Mouse (Mus musculus): ENCODE data around the gene Fsd1. TPM values are rescaled to one million over a fixed set of nuclear protein-coding genes. Genes with fewer than 3 reads are reported as not detected.

Gene Fsd1
- total RNA-seq, 2 experiments from 2014 or later: not detected

DNA sequence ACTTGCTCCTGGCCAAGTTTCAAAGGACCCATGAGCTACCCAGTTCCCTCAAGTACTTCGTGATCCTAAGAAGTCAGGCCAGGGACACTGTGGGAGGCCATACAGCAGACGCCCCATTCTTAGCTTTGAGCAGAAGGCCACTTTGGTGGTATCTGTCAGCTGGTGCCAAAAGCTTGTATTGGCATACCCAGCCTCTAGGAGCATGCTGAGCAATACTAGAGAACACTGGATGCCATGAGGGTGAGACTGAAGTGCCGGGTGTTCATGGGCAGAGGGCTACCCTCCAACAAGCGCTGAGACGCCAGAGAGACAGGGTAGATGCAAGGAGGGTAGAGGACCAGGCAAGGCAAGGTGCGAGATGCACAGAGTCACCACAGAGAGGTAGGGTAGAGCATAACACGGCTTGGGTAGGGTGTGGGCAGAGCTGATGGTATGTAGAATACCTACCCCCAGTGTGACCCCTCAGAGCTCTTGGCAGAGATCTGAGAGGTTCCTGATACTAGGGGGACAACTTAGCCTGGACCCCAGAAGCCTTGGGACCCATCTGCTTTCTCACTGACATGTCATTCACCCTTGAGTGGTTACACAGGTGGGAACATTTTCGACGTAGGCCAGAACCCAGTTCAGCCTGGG is 44.0 kb downstream of the Fsd1 start:
- peak in 1 of 2 experiments; percentile 5 for DNase-seq

GRCm38 (mm10) chr17:56030919-56031318 is 44.6 kb downstream of the Fsd1 start:
- DNase-seq: peak; percentile 47 to 78

DNA sequence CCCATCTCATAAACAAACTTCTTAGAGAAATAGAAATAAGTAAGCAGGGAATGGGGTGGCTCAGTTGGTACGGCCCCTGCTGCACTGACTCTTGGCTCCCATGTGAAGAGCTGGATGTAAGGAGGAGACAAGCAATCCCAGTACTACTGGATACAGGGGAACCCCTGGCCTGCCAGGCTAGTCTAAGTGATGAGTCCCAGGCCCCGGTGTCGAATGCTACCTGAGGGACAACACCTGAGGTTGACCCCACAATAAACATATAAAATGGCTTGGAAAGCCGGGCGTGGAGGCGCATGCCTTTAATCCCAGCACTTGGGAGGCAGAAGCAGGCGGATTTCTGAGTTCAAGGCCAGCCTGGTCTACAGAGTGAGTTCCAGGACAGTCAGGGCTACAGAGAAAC is 45.1 kb downstream of the Fsd1 start:
- peak in 1 of 2 experiments; percentile 9 for DNase-seq

- DNase-seq: no peak
These were observed 45.9 kb downstream of the Fsd1 start for GRCm38 (mm10) chr17:56032127-56032733.

GRCm38 (mm10) chr17:56032831-56033230 is 46.5 kb downstream of the Fsd1 start:
- DNase-seq: peak in 1 of 2 experiments; percentile 21

- DNase-seq: peak; percentile 50 to 70
These were observed 47.9 kb downstream of the Fsd1 start for GRCm38 (mm10) chr17:56034040-56034725.

DNA sequence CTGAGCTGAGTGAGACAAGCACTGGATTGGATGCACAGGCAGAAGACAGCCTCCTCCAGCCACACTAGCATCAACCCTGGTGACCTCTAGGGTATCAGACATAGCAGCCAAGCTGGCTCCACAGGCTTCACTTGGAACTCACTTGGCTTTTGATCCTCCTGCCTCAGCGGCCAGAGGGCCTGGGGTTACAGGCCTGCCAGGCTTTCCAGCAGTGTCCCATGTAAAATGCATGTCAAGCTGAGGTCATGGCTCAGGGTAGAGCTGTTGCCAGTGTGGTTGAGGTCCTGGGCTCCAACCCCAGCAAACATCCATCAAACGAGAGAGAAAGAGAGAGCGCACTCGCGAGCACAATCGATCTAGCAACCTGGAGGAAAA is 48.4 kb downstream of the Fsd1 start:
- peak in 1 of 2 experiments; percentile 17 for DNase-seq

DNA sequence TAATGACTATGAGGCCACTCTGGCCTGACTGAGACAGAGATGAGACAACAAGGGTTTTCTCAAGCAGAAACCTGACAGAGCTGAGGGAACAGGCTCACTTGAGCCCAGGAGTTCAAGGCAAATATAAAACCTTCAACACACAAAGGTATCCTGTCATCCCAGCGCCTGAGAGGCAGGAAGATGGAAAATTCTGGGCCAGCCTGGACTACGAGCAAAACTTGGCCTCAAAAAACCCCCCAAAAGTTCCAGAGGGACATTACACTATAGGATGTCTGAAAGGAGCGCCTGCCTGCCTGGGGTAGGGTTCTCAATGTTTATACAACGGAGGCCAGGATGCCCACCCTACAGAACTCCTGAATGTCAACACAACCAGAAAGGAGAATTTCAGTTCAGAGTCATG is 48.9 kb downstream of the Fsd1 start:
- peak in 1 of 2 experiments; percentile 12 for DNase-seq

DNA sequence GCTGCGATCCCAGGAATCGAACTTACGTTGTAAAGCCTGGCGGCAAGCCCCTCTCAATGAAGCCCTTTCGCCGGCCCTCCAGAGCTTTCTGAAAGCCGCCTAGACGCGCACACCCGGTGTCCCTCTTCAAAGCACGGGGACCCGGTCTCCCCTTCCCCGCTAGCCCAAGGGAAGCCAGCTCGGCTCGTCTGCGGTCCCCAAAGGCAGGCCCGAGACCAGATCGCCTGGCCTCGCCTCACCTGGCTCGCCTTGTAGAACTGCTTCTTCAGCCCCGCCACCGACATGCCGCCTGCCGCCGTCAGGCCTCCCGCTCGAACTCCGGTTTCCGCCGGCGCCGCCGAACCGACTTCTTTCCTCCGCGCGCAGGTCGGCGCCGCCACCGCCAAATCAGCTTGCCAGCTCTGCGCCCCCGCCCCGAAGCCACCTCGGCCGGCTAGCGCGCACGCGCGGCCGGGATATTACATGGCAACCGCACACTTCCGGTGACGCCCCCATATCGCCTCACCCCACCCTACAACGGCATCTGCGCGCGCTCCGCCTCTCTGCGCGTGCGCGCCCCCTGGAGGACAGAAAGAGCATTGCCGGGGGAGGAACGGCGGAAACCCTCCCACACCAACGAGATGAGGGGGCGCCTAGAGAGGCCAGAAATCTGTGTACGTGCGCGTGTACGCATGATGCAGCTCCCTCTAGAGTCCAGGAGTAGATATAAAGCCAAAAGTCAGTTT is 50.0 kb downstream of the Fsd1 start, which contains the start of gene Sh3gl1:
Sh3gl1 (minus strand) TSS at position 460 of the 725 bp plus-strand sequence.
- peak; percentile 99 for DNase-seq

DNA sequence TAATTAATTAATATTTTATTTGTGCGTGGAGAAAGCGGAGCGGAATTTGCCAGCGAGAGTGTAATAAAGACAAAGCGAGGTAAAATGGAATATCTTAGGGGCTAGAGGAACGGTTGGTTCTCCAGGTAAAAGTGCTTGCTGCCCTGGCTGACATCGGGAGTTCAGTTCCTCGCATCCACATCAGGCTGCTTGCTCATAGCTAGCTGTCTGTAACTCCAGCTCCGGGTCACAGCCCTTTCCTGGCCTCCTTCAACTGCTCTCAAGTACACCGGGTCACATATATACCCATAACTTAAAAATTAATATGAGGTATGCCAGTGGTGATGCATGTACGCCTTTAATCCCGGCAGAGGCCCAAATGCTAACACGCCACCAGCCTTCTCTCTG is 50.6 kb downstream of the Fsd1 start:
- DNase-seq: no peak

DNA sequence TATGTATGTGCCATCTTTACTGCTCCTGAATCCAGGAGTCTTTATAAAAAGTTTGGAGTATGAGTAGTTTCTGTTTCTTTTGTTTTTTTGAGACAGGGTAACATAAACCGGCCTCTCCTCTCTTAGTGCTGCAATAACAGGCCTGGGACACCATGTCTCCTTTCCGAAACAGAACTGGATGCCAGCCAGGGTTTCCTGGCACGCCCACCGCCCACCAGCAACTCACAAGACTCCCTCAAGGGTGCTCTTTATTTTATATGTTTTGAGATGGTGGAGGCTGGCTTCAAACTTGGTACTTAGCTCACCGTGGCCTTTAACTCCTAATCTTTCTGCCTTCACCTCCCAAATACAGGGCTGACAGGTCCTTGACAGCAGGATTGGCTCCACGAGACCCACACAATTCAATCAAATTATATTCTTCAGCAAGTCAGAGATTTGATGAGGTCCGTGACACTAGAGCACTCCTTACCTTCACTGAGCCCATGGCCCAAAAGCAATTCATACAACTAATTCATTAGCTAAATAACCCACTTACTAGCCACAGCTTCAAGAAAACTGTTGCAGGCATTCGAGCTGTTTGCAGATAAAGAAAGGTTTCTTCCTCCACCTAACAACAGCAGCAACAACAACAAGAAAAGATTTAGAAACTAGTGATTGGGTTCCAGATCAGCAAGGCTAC is 52.4 kb downstream of the Fsd1 start:
- DNase-seq: peak in 1 of 2 experiments; percentile 12

GRCm38 (mm10) chr17:56039345-56039744 is 53.0 kb downstream of the Fsd1 start:
- no peak for DNase-seq

DNA sequence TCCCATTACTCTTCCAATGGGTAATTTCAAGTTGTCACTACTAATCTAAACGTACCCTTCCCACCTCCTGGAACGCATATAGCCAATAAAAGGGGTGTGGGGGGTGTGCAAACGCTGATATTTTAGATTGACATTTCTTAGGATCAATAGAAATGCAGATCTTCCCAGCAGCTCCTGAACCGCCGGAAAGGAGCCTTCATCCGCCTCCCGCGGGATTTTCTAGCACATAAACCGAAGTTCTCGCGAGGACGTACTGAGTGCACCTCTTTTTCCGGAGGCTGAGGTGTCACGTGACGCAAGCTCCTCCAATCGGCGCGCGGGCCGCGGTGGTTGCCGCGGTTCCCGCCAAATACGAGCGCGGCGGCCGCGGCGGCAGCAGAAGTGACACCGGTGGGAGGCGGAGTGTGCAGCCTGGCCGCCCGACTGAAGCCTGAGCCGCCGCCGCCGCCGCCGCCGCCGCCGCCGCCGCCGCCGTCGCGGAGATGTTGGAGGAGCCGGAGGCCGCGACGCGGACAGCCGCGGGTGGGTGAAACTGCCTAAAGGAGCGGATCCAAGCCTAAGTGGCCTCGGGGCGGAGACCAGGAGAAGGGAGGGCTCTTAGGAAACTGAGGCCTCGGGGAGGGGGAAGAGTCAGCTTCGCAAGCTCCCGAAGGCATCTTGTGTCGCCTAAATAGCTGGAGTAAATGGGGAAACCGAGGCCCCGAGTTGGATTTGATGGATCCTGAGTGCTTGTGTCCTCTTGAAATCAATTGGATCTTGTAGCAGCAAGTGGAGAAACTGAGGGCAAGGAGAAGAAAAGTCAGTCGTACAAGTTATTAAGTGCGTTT is 53.9 kb downstream of the Fsd1 start, which contains the start of gene Chaf1a:
Chaf1a (plus strand) TSS at position 410 of the 827 bp plus-strand sequence.
- peak; percentile 98 to 99 for DNase-seq

DNA sequence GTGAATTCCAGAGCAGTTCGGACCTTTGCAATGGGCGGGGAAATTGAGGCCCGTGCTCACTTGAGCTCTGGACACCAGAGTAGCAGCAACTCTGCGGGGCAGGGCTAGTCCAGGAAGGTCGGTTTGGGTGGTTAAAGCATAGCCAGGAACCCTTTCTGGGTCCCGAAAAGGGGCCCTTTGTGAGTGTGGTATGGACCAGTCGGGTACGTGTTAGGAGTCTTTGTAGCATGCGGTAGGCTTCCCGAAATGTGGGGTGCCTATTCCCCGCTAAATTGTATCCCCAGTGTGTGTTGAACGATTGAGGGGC is 54.5 kb downstream of the Fsd1 start:
- DNase-seq: no peak

Other genes with a start within 250 kb of the Fsd1 start
- gene Adgre4, start 236.5 kb upstream of the Fsd1 start, total RNA-seq (2021): under 1 TPM; 0.64 to 0.67 TPM
- gene Zfp119a, start 107.6 kb upstream of the Fsd1 start, total RNA-seq (2021): 1 to 10 TPM; 3.1 to 4.9 TPM
- 1 to 10 TPM; 4.5 to 4.9 TPM for gene Zfp959, start 94.4 kb upstream of the Fsd1 start, total RNA-seq (2021)
- gene Zfp119b, start 37.0 kb upstream of the Fsd1 start, total RNA-seq (2021): 1 to 10 TPM; 2.4 TPM
- 1 to 10 TPM in 1 of 2 experiments, under 1 TPM in 1; 0.69 to 1.1 TPM for gene Ebi3, start 33.9 kb upstream of the Fsd1 start, total RNA-seq (2021)
- 1 to 10 TPM; 7.5 to 8.6 TPM for gene Yju2, start 27.4 kb upstream of the Fsd1 start, total RNA-seq (2021)
- gene Shd, start 16.0 kb upstream of the Fsd1 start, total RNA-seq (2021): 1 to 10 TPM; 1.1 to 1.9 TPM
- 10 to 100 TPM; 12.3 to 12.9 TPM for gene Stap2, start 19.1 kb downstream of the Fsd1 start, total RNA-seq (2021)
- 10 to 100 TPM; 59.7 to 60.5 TPM for gene Mpnd, start 19.2 kb downstream of the Fsd1 start, total RNA-seq (2021)
- 10 to 100 TPM; 11.7 to 13.7 TPM for gene Sh3gl1, start 50.1 kb downstream of the Fsd1 start, total RNA-seq (2021)
- gene Chaf1a, start 53.9 kb downstream of the Fsd1 start, total RNA-seq (2021): 1 to 10 TPM; 1.1 to 1.3 TPM
- gene Ubxn6, start 88.5 kb downstream of the Fsd1 start, total RNA-seq (2021): 10 to 100 TPM; 51.4 to 57.0 TPM
- gene Hdgfl2, start 93.1 kb downstream of the Fsd1 start, total RNA-seq (2021): 10 to 100 TPM; 30.6 to 37.2 TPM
- gene Plin4, start 123.3 kb downstream of the Fsd1 start, total RNA-seq (2021): 100 to 1,000 TPM; 118 to 175 TPM
- 100 to 1,000 TPM; 166 TPM for gene Plin5, start 131.1 kb downstream of the Fsd1 start, total RNA-seq (2021)
- gene Lrg1, start 135.5 kb downstream of the Fsd1 start, total RNA-seq (2021): 10 to 100 TPM; 56.2 to 65.4 TPM
- gene Sema6b, start 153.8 kb downstream of the Fsd1 start, total RNA-seq (2021): 10 to 100 TPM; 12.5 to 13.5 TPM
- gene Tnfaip8l1, start 176.0 kb downstream of the Fsd1 start, total RNA-seq (2021): 1 to 10 TPM; 1.3 to 1.5 TPM
- gene Mydgf, start 197.4 kb downstream of the Fsd1 start, total RNA-seq (2021): 10 to 100 TPM; 25.4 to 26.1 TPM
- gene Dpp9, start 232.4 kb downstream of the Fsd1 start, total RNA-seq (2021): 10 to 100 TPM; 43.7 to 44.3 TPM